Mouse (Mus musculus): Measurements from ENCODE around the gene Dnajc30.
"Not testable (repeated sequence)": the region's sequence is repeated elsewhere in the genome, so short reads cannot be mapped to it uniquely, and the experiment has no call there.

Dnajc30 gene

DNA sequence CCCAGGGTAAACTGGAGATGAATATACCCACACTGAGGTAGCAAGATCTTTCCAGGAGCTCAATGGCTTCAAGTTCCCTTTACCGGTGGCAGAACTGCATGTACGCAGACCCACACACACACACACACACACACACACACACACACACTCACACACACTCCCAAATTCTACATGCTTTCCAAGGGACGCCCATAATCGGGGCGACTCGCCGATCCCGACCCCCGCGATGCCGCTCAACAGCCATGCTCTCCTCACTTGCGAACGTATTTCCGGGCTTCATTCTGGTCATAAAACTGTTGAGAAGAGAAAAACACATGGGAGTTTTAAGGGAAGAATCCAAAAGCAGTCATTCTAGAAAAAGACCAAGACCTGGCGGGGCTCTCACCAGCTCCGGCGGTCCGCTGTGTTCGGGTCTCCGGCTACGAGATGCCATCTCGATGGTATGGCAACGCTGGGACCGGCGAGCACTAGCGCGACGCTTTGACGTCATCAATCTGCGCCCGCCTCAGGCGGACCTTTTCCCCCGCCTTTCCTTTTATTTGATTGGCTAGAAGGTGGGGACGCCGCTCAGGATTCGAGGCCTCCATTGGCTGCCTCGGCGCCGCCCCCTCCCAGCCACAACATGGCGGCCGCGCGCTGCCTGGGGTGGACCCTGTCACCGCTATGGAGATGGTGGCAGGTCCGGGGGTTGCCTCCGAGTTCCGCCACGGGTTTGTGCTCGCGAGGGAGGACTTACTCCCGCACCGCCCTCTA lies at the start of gene Dnajc30:
Gene Dnajc30 (plus strand): TSS at position 574 of the 753 bp plus-strand sequence.
- peak; percentile 99 for DNase-seq

DNA sequence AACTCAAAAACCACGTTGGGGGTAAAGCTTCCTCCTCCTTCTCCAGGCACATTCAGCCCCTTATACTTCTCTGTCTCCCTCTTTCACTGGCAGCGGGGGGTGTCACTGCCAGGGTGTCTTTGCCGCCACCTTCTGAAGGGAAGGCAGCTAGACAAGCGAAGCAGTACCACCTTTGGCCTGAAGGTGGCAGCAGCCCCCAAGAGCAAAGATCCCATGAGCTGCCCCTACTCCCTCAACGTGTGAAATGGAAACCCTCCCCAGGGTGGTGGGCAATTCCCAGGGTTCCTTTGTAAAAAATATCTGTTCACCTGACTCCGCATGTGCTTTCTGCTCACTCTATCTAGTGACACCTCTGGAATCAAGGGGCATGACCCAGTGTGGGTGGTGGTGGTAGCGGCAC lies 48.5 kb upstream of the Dnajc30 start:
- peak; percentile 91 for DNase-seq

DNA sequence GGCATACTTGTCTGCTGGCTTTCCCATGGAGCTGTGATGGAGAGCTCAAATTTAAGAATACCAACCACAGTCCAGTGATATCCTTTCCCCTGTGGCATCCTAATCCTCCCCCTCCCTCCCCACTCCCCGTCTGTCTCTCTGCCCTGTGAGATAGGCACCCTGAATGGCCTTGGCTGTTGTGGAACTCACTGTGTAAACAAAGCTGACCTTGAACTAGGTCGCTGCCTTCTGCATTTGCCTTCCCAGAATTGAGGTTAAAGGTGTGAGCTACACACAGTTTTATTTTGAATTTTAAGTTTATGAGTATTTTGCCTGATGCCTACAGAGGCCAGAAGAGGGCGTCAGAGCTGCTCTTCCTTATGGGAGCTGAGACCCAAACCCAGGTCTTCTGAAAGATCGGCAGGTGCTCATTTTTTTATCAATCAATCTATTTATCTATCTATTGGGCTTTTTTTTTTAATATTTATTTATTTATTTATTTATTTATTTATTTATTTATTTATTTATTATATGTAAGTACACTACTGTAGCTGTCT lies 47.7 kb upstream of the Dnajc30 start:
- no peak for DNase-seq

DNA sequence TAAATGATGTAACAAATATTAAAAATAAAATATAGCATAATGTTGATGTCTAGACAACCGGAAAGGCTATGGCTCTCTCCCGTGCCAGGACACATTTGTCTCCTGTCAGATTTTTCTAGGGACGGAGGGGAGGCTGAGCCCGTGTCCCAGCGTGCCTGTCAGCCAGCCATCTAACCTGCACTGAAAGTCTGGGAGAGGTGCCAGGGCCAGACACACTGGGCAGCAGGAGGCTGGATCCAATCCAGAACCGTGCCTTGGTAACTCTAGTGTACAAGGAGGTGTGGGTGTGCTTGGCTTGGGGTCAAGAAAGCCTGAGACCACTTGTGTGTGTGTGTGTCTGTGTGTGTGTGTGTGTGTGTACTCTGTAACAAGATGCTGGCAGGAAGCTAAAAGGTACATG lies 42.2 kb upstream of the Dnajc30 start:
- peak; percentile 46 for DNase-seq

DNA sequence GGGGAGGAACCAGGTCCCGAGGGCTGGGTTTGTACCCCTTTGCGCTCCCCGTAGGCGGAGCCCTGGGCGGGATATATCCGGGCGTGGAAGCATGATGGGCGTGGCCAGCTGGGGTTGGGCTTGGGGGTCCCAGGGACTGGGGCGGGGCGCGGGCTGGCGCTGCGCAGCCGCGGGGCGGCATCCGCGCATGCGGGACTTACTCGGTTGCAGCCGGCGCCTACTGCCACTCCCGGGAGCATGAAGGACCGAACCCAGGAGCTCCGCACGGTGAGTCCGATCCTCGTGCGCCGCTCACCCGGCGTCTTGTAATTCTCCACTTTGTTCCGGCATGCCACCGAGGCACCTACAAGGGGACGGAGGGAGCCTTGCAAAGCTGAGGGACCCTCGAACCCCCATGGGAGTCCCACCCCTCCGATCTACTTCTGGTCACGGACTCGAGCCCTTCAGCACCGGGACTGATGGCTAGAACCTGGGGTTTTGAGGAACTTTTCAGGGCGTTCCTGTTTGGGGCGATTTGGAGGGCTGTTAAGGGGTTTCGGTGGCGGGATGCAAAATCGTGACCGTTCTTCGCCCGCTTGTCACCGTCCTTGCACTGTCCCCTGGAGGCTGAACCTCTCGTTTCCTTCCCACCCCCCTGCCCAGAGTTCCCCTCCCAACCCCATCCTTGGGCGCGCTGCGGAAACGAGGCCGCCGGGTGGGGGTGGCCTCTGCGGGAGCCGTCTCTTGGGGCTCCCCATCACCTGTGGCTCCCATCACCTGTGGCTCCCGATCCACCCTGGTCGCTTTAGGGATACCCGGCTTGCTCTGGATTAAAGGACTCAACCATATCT lies 40.4 kb upstream of the Dnajc30 start, which contains the start of gene Stx1a:
Gene Stx1a (plus strand): TSS at position 139 of the 830 bp plus-strand sequence.
- DNase-seq = peak; percentile 85

DNA sequence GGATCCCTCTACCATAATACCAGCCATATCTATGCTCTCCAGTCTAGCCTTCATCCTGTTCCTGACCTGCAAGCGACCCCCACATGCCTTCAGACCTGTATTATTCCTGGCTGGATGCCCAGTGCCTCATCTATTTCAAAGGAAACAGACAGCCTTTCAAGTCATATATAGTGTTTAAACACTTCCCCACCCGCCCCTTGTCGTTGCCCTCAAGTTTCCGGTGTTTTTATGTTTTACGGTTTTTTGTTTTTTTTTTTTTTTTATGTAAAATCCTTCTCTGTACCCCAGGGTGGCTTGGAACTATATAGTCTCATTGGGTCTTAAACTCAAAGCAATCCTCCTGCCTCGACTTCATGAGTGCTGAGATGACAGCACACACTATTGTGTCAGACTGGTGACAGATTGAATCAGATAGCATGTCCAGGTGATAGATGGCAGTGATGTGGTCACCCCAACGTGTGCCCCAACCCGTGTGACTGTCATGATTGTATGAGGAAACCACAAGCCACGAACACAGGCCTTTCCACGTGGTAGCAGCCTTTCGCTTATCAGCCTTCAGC lies 39.3 kb upstream of the Dnajc30 start:
- no peak for DNase-seq

DNA sequence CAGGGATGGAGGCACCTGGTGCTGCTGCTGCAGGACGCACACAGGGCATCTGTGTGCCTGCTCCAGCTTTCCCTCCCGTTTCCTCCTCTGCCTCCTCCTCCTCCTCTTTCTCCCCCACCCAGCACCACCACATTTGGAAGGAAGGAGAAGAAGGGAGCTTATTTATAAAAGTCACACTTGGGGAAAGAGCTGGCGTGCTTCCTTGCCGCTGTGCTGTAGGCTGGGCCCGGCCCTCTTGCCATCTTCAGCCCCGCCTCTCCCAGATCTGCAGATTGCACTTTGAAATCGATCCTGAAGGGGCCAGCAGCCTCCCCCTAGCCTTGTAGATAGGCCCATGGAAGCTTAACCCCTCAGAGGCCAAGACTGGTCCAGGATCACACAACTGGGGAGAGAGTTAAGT lies 38.1 kb upstream of the Dnajc30 start:
- DNase-seq = peak; percentile 67

DNA sequence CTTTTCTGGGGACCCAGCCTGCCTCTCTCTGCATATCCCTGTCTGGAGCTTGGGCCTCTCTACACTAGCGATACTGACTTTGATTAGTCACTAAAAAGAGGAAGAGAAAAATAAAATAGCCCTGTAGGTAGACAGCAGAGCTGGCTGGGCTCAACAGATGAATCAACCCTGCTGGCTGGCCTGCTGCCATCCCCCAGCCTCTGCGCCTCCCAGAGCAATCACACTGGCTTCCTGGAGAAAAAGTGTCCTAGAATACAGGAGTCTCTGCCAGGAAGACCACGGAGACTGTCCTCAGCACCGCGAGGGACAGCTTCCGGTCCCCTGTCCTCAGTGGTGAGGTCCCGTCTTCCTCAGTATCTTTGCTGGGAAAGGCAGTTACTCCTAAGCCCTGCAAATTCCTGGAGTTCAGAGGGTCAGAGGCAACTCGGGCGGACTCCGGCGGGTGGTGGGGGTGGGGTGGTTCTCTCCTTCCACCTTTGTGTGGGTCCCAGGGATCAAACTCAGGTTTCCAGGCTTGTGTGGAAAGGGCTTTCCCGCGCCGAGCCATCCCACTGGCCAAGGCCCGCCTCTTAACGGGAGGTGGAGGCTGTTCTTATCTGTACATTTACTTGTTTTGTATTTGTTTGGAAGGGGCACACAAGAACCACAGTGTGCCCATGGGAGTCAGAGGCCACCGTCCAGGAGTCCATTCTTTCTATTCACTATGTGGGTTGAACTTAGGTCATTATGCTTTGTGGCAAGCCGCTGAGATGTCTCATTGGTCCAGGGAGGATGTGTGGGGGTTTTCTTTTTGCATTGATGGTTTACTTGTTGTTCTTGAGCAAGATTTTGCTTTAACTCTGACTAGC lies 34.8 kb upstream of the Dnajc30 start:
- DNase-seq = peak; percentile 76

DNA sequence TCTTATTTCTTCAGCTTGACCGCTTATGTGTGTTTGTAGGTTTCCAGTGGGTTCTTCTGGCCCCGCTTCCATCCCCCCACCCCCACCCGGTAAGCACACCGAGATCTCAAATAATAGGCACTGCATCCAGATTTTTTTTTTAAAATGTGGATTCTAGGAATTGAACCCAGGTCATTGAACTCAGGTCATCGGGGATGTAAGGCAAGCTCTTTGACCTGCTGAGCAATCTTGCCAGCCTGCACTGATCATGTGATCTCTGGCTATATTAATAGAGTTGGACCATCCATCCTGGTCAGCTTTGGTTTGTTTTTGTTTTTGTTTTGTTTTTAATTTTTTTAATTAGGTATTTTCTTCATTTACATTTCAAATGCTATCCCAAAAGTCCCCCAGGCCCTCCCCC lies 31.4 kb upstream of the Dnajc30 start:
- DNase-seq = no peak

DNA sequence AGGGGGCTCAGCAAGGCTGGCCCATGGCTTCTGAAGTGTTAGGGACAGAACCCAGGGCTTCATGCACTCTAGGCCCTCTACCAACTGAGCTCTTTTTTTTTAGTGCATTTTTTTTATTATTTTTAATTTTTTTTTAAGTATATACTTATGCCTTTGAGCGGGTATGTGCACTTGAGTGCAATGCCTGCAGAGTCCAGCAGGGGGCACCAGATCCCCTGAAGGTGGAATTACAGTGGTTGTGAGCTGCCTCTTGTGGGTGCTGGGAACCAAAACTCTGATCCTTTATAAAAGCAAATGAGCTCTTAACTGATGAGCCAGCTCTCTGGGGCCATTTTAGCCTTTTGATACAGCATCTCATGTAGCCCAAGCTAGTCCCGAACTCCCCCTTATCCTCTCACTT lies 29.4 kb upstream of the Dnajc30 start:
- no peak for DNase-seq

DNA sequence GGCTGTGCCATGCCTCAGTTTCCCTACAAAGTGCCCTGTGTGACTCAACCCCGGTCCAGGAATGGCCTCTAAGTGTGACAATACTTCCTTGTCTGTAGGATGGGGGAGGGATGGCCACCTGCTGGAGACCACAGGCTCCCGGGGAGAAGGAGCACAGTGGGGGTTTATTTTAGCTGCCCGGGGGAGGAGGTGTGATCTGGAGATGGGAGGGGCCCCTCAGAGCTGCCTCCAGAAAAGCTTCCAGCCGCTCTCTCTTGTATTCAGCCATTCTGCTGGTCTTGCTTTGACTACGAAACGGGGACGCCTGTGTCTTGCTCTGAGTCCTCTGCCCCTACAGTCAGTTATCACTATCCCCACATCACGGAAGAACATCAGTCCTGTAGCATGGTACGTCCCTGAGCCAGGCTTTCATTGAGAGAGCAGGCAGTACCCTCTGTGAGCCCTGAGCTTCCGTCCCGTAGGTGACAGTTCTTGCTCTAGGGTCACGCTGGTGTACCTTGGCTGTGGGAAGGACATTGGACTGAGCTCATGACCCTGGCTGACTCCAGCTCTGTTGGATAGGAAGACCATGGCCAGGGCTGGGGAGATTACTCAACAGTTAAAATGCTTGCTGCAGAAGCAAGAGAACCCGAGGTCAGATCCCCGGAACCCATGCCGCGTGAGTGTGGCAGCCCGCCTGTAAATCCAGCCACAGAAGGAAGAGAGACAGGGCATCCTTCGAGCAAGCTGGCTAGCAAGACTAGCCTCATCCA lies 28.2 kb upstream of the Dnajc30 start:
- peak; percentile 60 for DNase-seq

DNA sequence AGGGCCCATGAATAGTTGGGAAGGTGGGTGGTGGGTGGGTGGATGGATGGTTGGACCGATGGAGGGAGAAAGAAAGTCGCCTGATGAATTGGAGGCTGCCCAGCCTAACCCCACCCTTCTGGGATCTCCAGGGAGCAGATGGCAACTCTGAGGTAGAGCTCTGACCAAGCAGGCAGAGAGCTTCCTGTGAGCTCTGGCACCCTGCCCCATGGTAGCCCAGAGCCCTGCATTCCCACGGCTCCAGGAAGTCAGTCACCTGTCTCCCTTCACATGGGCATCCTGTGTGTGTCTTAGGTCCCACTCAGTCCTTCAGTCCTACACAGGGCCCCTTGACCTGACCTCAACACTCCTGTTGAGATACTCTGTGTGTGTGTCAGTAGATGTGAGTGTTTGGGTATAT lies 26.1 kb upstream of the Dnajc30 start:
- no peak for DNase-seq

DNA sequence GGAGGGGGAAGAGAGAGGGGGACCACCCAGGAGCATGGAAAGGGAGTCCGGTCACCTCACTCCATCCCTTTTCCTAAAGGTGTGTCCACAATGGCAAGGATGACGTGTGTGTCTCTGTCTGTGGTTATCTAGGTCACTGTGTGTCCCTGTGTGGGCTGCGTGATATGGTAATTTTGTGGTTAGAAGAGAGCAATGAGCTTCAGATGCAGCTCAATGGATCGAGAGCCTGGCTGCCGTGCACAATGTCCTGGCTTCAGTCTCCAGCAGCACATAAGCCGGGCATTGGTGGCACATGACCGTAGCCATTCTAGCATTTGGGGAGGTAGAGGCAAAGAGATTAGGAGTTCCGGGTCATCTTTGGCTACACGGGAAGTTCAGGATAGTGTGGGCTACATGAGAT lies 24.5 kb upstream of the Dnajc30 start:
- no peak for DNase-seq

DNA sequence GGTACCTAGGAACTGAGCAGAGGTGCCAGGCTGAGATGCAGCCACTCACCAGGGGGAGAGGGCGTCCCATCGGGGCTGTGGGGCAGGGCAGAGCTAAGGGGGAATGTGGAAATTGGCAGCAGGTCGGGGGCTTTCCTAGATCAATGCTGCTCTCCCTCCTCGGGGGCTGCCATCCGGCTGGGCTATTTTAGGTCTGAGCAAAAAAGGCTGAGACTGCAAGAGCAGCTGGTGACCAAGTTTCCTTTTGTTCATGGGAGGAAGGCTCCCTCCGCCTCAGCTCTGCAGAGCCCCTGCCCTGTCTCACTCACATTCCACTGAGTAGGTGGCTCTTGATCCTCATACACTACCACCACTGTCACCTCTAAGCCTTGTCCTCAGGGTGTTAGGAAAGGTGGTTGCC lies 23.9 kb upstream of the Dnajc30 start:
- DNase-seq = peak; percentile 38

DNA sequence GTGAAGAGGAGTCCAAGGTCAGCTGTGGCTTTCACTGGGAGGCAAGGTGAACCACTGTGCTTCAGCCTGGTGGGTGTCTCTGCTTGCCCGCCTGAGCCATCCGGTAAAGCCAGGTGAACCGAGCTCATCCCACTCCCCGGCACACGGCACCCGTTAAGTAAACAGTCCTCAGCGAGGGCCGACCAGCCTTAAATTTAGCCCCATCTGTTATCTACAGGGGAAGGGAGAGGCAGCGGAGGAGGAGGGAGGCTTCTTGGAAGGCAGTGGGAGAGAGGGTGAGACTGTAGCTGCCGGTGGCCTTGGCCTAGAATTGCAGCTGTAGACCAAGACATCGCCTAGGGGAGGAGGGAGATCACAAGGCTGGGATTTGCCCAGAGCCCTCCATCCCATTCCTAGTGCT lies 23.2 kb upstream of the Dnajc30 start:
- peak; percentile 43 for DNase-seq

DNA sequence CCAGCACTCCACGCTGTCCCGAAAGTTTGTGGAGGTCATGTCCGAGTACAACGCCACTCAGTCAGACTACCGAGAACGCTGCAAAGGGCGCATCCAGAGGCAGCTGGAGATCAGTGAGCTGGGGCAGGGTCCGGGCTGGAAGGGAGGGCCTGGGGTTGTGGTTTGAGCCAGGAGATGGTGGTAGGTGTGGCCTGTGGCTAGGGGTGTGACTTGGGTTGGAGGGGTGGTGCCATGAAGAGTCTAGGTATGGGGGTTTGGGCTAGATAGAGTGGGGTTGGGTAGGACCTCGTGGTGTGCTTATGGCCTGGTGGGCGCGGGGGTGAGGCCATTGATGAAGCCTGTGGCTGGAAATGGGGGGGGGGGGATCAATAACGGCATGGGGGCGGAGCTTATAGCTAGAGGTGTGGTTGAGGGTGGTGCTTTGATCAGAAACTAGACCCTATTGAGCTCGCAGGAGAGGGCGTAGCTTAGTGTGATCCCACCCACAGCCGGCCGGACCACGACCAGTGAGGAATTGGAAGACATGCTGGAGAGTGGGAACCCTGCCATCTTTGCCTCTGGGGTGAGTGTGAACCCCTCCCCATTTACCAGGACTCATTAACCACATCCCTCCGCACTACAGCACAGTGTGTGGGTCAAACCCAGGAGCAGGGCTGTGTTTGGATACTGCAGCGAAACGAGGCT lies 21.8 kb upstream of the Dnajc30 start:
- DNase-seq = no peak

DNA sequence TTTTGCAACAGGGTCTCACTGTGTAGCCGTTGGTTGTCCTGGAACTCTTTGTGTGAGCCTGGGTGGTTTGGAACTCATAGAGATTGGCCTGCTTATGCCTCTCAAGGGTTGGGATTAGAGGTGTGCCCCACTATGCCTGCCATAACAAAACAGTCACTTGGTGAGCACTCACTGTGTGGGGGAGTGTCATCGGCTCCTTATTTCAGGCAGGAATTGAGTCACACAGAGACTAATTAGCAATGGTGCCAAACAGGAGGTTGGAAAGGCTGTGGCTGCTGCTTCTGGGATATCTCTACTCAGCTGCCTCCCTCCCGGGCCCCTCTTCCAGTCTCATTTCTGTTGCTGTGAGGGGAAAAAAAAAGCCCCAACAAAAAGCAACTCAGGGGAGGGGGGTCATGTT lies 19.4 kb upstream of the Dnajc30 start:
- no peak for DNase-seq

DNA sequence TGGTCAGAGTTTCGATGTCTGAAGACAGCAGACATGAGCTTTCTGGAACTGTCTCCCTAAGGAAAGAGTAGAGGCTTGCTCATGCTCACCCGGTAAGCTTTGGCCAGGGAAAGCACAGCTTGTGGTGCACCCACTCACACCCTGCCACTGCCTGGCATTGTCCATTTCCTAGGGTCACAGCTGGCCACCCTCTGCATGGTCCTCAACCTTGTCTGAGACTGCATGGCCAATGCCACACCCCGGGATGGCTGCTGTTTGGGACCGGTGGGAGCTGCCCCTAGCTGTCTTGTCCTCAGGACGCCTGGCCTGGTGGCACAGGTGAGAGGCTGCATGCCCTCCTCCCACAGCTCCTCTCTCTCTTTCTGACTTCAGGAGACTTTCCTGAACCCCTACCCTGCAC lies 15.5 kb upstream of the Dnajc30 start:
- DNase-seq = no peak

DNA sequence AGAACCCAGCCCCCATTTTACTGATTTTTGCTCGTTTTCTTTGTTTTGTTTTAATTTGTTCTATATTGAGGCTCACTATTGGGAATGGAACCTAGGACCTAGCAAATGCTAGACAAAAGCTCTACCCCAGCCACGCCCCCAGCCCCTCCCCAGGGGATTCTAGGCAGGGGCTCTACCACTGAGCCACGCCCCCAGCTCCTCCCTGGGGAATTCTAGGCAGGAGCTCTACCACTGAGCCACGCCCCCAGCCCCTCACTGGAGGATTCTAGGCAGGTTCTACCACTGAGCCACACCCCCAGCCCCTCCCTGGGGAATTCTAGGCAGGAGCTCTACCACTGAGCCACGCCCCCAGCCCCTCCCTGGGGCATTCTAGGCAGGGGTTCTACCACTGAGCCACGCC lies 14.7 kb upstream of the Dnajc30 start:
- not testable (repeated sequence) for DNase-seq

DNA sequence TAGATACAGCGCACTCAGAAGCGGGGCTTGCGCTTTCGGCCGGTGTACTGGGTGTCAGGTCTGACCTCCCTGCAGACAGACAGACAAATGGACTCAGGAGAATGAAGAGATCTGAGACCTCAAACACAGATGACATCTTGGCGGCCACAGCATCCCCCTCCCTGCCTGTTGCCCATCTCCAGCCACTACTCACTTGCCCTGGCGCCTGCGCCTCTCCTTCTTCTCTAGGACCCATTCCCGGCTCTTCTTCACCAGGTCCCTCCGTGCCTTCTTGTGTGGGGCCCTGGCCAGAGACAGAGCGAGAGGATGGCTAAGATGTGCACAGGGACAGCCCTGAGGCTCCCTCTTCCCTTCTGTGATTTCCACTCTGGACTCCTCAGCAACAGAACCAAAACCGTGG lies 10.6 kb upstream of the Dnajc30 start:
- no peak for DNase-seq

DNA sequence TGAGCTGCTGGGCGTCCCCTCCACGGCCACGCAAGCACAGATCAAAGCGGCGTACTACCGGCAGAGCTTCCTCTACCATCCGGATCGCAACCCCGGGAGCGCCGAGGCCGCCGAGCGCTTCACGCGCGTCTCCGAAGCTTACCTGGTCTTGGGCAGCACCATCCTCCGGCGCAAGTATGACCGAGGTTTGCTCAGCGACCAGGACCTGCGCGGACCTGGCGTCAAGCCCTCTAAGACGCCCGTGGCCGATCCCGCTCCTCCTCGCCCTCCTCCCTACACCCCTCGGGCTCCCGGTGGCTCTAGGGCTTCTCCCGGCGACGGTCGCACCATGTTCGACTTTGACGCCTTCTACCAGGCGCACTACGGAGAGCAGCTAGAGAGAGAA lies 372 bp downstream of the Dnajc30 start:
- DNase-seq = no peak

All from right cerebral cortex, postnatal 14 days (tissue).